Mouse (Mus musculus) spleen, postnatal 0 days (tissue): Measurements from ENCODE around the gene Rbm25. TPM values are rescaled to one million over a fixed set of nuclear protein-coding genes. Genes with fewer than 3 reads are reported as not detected.

ENCODE experiments used
- polyA plus RNA-seq: library from polyadenylated mRNA; unstranded; fragments of >200 nt; fragmentation: Nextera tagmentation; extraction: Ambion mirVana; gene quantifications from 2 replicates; pipeline ENCODE4 v1.2.1, GENCODE M21; 2015

Rbm25 gene
- 180 and 191 TPM in 2 replicates for polyA plus RNA-seq

GRCm38 (mm10) chr12:83630936-83631335 is at the start of gene Rbm25:
Rbm25 (plus strand) TSS chr12:83631236.

GRCm38 (mm10) chr12:83597025-83597501 is 34.0 kb upstream of the Rbm25 start, which contains the start of gene Zfyve1:
Zfyve1 (minus strand) TSS chr12:83597222.

GRCm38 (mm10) chr12:83687934-83688315 is 56.9 kb downstream of the Rbm25 start, which contains the start of gene Psen1:
Psen1 (plus strand) TSS chr12:83688152.

Other genes starting within 250 kb of the Rbm25 start
- 7.4 and 8.6 TPM in 2 replicates for gene Dpf3, start 143.5 kb upstream of the Rbm25 start, polyA plus RNA-seq
- gene Dcaf4, start 110.8 kb upstream of the Rbm25 start, polyA plus RNA-seq: 18.2 and 19.1 TPM in 2 replicates
- gene Zfyve1, start 34.0 kb upstream of the Rbm25 start, polyA plus RNA-seq: 8.8 and 10.5 TPM in 2 replicates
- 25.9 and 28.4 TPM in 2 replicates for gene Psen1, start 56.9 kb downstream of the Rbm25 start, polyA plus RNA-seq
- gene Papln, start 132.4 kb downstream of the Rbm25 start, polyA plus RNA-seq: 0.37 and 0.44 TPM in 2 replicates